Comparison of ENCODE assay signal across 18 mouse cellular contexts in genomic region chr4:125695431-125695830, GRCm38 (mm10).
DNase-seq lines count a peak whose midpoint lies in the region; ATAC-seq and TF ChIP-seq lines count a peak whose summit lies in the region.
"Had no signal": no experiment of that assay in that cellular context is flagged by ENCODE, and none has a peak within 500 bp of the region (broad histone marks: within the 10 kb centered on the region; RNA-seq: fewer than 3 reads in every experiment).

No protein-coding gene starts in this region.

- 32% methylated on average over 6 of the region's 6 CpGs for WGBS in hindbrain, embryonic 11.5 days
- 22% methylated on average over 6 of the region's 6 CpGs for whole genome bisulfite sequencing in hindbrain, postnatal 0 days
- 9% methylated on average over 6 of the region's 6 CpGs for WGBS in forebrain, embryonic 14.5 days
- 16% methylated on average over 6 of the region's 6 CpGs for WGBS in midbrain, embryonic 12.5 days

- no peak overlapping the region for H3K4me3 ChIP-seq in hindbrain, embryonic 11.5 days (ENCODE audit: low read depth, low read length)
- no peak overlapping the region for H3K4me3 ChIP-seq in hindbrain, postnatal 0 days (ENCODE audit: low read length)
- no peak overlapping the region for H3K4me3 ChIP-seq in forebrain, embryonic 14.5 days (ENCODE audit: low read depth, low read length)
- H3K4me3 ChIP-seq in midbrain, embryonic 12.5 days, result no peak overlapping the region
- H3K4me3 ChIP-seq: heart, embryonic 12.5 days had no signal

- H3K4me2 ChIP-seq in hindbrain, embryonic 11.5 days (replicated peaks; ENCODE audit: low read depth, low read length), result no peak overlapping the region
- no peak overlapping the region for H3K4me2 ChIP-seq in hindbrain, postnatal 0 days (ENCODE audit: low read depth, low read length)
- 0 out of 2 replicates have a peak overlapping the region, but pooled peaks have one; percentile 4 for H3K4me2 ChIP-seq in forebrain, embryonic 14.5 days (ENCODE audit: low read length)
- H3K4me2 ChIP-seq in midbrain, embryonic 12.5 days (replicated peaks), result peak overlapping the region; percentile 40
- H3K4me2 ChIP-seq: heart, embryonic 12.5 days had no signal

- no peak overlapping the region for H3K9ac ChIP-seq in hindbrain, embryonic 11.5 days (ENCODE audit: low read depth, low read length)
- H3K9ac ChIP-seq in hindbrain, postnatal 0 days (replicated peaks; ENCODE audit: low read length), result no peak overlapping the region
- no peak overlapping the region for H3K9ac ChIP-seq in forebrain, embryonic 14.5 days (ENCODE audit: low read length)
- no peak overlapping the region for H3K9ac ChIP-seq in midbrain, embryonic 12.5 days (replicated peaks)
- H3K9ac ChIP-seq: heart, embryonic 12.5 days; liver, postnatal 0 days had no signal

- no peak for ATAC-seq in hindbrain, embryonic 11.5 days (ENCODE audit: low FRiP score)
- ATAC-seq in hindbrain, postnatal 0 days, result no peak
- no peak for ATAC-seq in forebrain, embryonic 14.5 days
- ATAC-seq in midbrain, embryonic 12.5 days (ENCODE audit: low FRiP score, low read depth), result no peak
- ATAC-seq: liver, postnatal 0 days had no signal

- H3K9me3 ChIP-seq in hindbrain, embryonic 11.5 days (ENCODE audit: control insufficient read depth, low read length), result no peaks in the 10 kb centered on the region
- no peaks in the 10 kb centered on the region for H3K9me3 ChIP-seq in hindbrain, postnatal 0 days (ENCODE audit: low read length)
- no peaks in the 10 kb centered on the region for H3K9me3 ChIP-seq in forebrain, embryonic 14.5 days (replicated peaks; ENCODE audit: control insufficient read depth, low read length)
- no peaks in the 10 kb centered on the region for H3K9me3 ChIP-seq in midbrain, embryonic 12.5 days
- H3K9me3 ChIP-seq: heart, embryonic 12.5 days had no signal

- H3K27me3 ChIP-seq in hindbrain, embryonic 11.5 days (ENCODE audit: control insufficient read depth, insufficient read depth, low read length), result peaks cover 2% of the 10 kb centered on the region; the same call in 1 of the 2 replicates
- no peaks in the 10 kb centered on the region for H3K27me3 ChIP-seq in hindbrain, postnatal 0 days (ENCODE audit: insufficient read depth, low read length)
- H3K27me3 ChIP-seq in forebrain, embryonic 14.5 days (replicated peaks; ENCODE audit: control insufficient read depth, insufficient read depth, low read length), result peaks cover 4% of the 10 kb centered on the region; the same call in 1 of the 2 replicates
- H3K27me3 ChIP-seq in midbrain, embryonic 12.5 days, result peaks cover 43% of the 10 kb centered on the region

- H3K4me1 ChIP-seq in hindbrain, embryonic 11.5 days (replicated peaks; ENCODE audit: control insufficient read depth, insufficient read depth, low read length), result peaks cover 21% of the 10 kb centered on the region
- 0 out of 2 replicates have a peak, but pooled peaks cover 8% of the 10 kb centered on the region for H3K4me1 ChIP-seq in hindbrain, postnatal 0 days (ENCODE audit: insufficient read depth, low read length)
- peaks cover 28% of the 10 kb centered on the region for H3K4me1 ChIP-seq in forebrain, embryonic 14.5 days (ENCODE audit: control insufficient read depth, insufficient read depth, low read length)
- H3K4me1 ChIP-seq in midbrain, embryonic 12.5 days, result peaks cover 36% of the 10 kb centered on the region

- H3K27ac ChIP-seq in hindbrain, embryonic 11.5 days (ENCODE audit: low read depth, low read length), result no peak overlapping the region
- H3K27ac ChIP-seq in hindbrain, postnatal 0 days, result no peak overlapping the region
- peak overlapping the region; percentile 15; the same call in 1 of the 2 replicates for H3K27ac ChIP-seq in forebrain, embryonic 14.5 days (ENCODE audit: low read depth, low read length)
- peak overlapping the region; percentile 79 for H3K27ac ChIP-seq in midbrain, embryonic 12.5 days (replicated peaks)

- DNase-seq in hindbrain, embryonic 11.5 days (ENCODE audit: low spot score), result peak; percentile 43
- no peak for DNase-seq in hindbrain, postnatal 0 days (ENCODE audit: low spot score)
- peak; percentile 69 for DNase-seq in forebrain, embryonic 14.5 days (ENCODE audit: low spot score)
- peak; percentile 63 for DNase-seq in retina, postnatal 1 day
- DNase-seq in urinary bladder, postnatal 4 days (ENCODE audit: low spot score in 2 of 2), result no peak
- DNase-seq in frontal cortex, postnatal 10 days (ENCODE audit: low spot score in 2 of 2), result no peak
- DNase-seq in urinary bladder, postnatal 14 days (ENCODE audit: low spot score), result no peak
- DNase-seq: adrenal gland, adult 8-10 months; cerebellum, adult 2 months; kidney, adult 18-20 months; kidney, postnatal 25 days; layer of hippocampus, adult 9-11 months; liver, postnatal 0 days; lung, postnatal 4 days; right cerebral cortex, postnatal 25 days had no signal

- H3K36me3 ChIP-seq in hindbrain, embryonic 11.5 days (ENCODE audit: control insufficient read depth, insufficient read depth, low read length), result no peaks in the 10 kb centered on the region
- H3K36me3 ChIP-seq in hindbrain, postnatal 0 days (ENCODE audit: insufficient read depth, low read length), result no peaks in the 10 kb centered on the region
- 0 out of 2 replicates have a peak, but pooled peaks cover 3% of the 10 kb centered on the region for H3K36me3 ChIP-seq in forebrain, embryonic 14.5 days (ENCODE audit: control insufficient read depth, insufficient read depth, low read length)
- H3K36me3 ChIP-seq in midbrain, embryonic 12.5 days, result no peaks in the 10 kb centered on the region
- H3K36me3 ChIP-seq: G1E; heart, embryonic 12.5 days had no signal

- no peak for TF ChIP-seq CTCF in hindbrain, postnatal 0 days (IDR thresholded peaks at IDR 0.05; ENCODE audit: low read depth)

Comparison
In these comparisons a context has a peak if more than half of its experiments do, and no peak if none do; other contexts are left out.
1. DNase-seq: peak in hindbrain, embryonic 11.5 days (single experiment), forebrain, embryonic 14.5 days (single experiment) and retina, postnatal 1 day (single experiment); none in hindbrain, postnatal 0 days (single experiment), urinary bladder, postnatal 4 days (0 of 2), frontal cortex, postnatal 10 days (0 of 2) and urinary bladder, postnatal 14 days (single experiment).
2. H3K27ac ChIP-seq: peak in forebrain, embryonic 14.5 days (single experiment) and midbrain, embryonic 12.5 days (single experiment); none in hindbrain, embryonic 11.5 days (single experiment) and hindbrain, postnatal 0 days (single experiment).
3. H3K4me2 ChIP-seq: peak in forebrain, embryonic 14.5 days (single experiment) and midbrain, embryonic 12.5 days (single experiment); none in hindbrain, embryonic 11.5 days (single experiment) and hindbrain, postnatal 0 days (single experiment).